Mouse (Mus musculus) kidney, adult 18-20 months (tissue): ENCODE measurements around the gene Fam47e.

Source experiments
- DNase-seq: peaks from one replicate; pipeline ENCODE4 v3.0.0; 2021

Gene Fam47e

GRCm38 (mm10) chr5:92602691-92603690, 48.1 kb downstream of the Fam47e start, which contains the start of gene Stbd1:
TSS of gene Stbd1 (plus strand) at chr5:92603041.
- DNase-seq, result peak; percentile 73

GRCm38 (mm10) chr5:92604452-92605247, 49.8 kb downstream of the Fam47e start:
- DNase-seq, result peak; percentile 40

GRCm38 (mm10) chr5:92607492-92608229, 52.8 kb downstream of the Fam47e start:
- DNase-seq, result no peak

- DNase-seq, result no peak
Measured at GRCm38 (mm10) chr5:92612756-92613155, 57.9 kb downstream of the Fam47e start.

GRCm38 (mm10) chr5:92621883-92622282, 67.0 kb downstream of the Fam47e start:
- DNase-seq, result no peak

- DNase-seq, result no peak
Measured at GRCm38 (mm10) chr5:92627896-92628295, 73.0 kb downstream of the Fam47e start.

- DNase-seq, result no peak
Measured at GRCm38 (mm10) chr5:92633526-92633925, 78.7 kb downstream of the Fam47e start.

GRCm38 (mm10) chr5:92634916-92635315, 80.0 kb downstream of the Fam47e start:
- no peak for DNase-seq

- no peak for DNase-seq
Measured at GRCm38 (mm10) chr5:92635891-92636290, 81.0 kb downstream of the Fam47e start.

- DNase-seq, result no peak
Measured at GRCm38 (mm10) chr5:92640861-92641260, 86.0 kb downstream of the Fam47e start.
